ENCODE assay signal across 28 mouse cellular contexts in genomic region chr8:94952086-94952485, GRCm38 (mm10). TPM values are rescaled to one million over a fixed set of nuclear protein-coding genes. Genes with fewer than 3 reads are reported as not detected.
"Had no signal": no experiment of that assay in that cellular context is flagged by ENCODE, and none has a peak within 500 bp of the region (broad histone marks: within the 10 kb centered on the region; RNA-seq: fewer than 3 reads in every experiment).

No protein-coding gene starts in this region.

- DNase-seq: gastrocnemius, postnatal 14 days; gastrocnemius, postnatal 36 days; heart, adult 11 months; heart, adult 2 months; heart, postnatal 10 days; heart, postnatal 4 days; kidney, adult 18-20 months; kidney, adult 8-10 months; kidney, postnatal 10 days; kidney, postnatal 25 days; kidney, postnatal 4 days; liver had no signal

- H3K4me2 ChIP-seq: heart, embryonic 12.5 days; hindbrain, embryonic 12.5 days; hindbrain, embryonic 14.5 days; intestine, embryonic 15.5 days; limb, embryonic 12.5 days had no signal

- H3K9me3 ChIP-seq: heart, embryonic 12.5 days; hindbrain, embryonic 10.5 days; hindbrain, embryonic 12.5 days; intestine, embryonic 15.5 days; limb, embryonic 10.5 days; limb, embryonic 12.5 days had no signal

- H3K4me1 ChIP-seq: hindbrain, embryonic 12.5 days; limb, embryonic 10.5 days; limb, embryonic 12.5 days had no signal

- H3K36me3 ChIP-seq: heart, embryonic 12.5 days; hindbrain, embryonic 10.5 days; hindbrain, embryonic 12.5 days; intestine, embryonic 15.5 days; limb, embryonic 10.5 days; limb, embryonic 12.5 days had no signal

- H3K4me3 ChIP-seq: heart, adult 2 months; heart, embryonic 12.5 days; hindbrain, embryonic 10.5 days; hindbrain, embryonic 12.5 days; intestine, embryonic 15.5 days; layer of hippocampus, adult 2 months; left cerebral cortex, adult 2 months; limb, embryonic 10.5 days; limb, embryonic 12.5 days had no signal

- H3K27me3 ChIP-seq: heart, embryonic 12.5 days; hindbrain, embryonic 12.5 days; intestine, embryonic 15.5 days; limb, embryonic 12.5 days had no signal

- ATAC-seq: hindbrain, embryonic 16.5 days; inflammation-experienced regulatory T-cells, adult 6 months; intestine, embryonic 15.5 days; intestine, postnatal 0 days had no signal

RNA-seq across cellular contexts. Expression of gene Adgrg5, which starts 28.6 kb away (rescaled TPM):
- total RNA-seq: gastrocnemius, adult 18-20 months; gastrocnemius, postnatal 14 days; gastrocnemius, postnatal 36 days; layer of hippocampus, adult 2 months; left cerebral cortex, adult 2 months; left cerebral cortex, postnatal 10 days; left cerebral cortex, postnatal 25 days had no signal
- polyA plus RNA-seq: kidney, embryonic 14.5 days; limb, embryonic 12.5 days had no signal
